Mouse (Mus musculus) heart, adult 2 months (tissue): Measurements from ENCODE around the gene Rabl2. TPM values are rescaled to one million over a fixed set of nuclear protein-coding genes. Genes with fewer than 3 reads are reported as not detected.

Experiments
- DNase-seq, 2 experiments: peaks; one replicate each; pipeline ENCODE4 v3.0.0; 2021
- H3K27ac ChIP-seq: fragments of 200-600 bp; 2 replicates; pipeline ENCODE4 v1.8.1; 2022
- H3K27me3 ChIP-seq: fragments of 200-500 bp; 2 replicates; pipeline ENCODE4 v1.6.1; 2012; ENCODE audit warnings: mild to moderate bottlenecking, low read length, inconsistent platforms, mixed read lengths; ENCODE audit not compliant: control insufficient read depth, insufficient read depth
- H3K36me3 ChIP-seq: fragments of 200-500 bp; 2 replicates; pipeline ENCODE4 v1.6.1; 2012; ENCODE audit warnings: low read length, inconsistent platforms; ENCODE audit not compliant: control insufficient read depth, insufficient read depth
- H3K4me1 ChIP-seq: fragments of 200-500 bp; 2 replicates; pipeline ENCODE4 v1.6.1; 2011; ENCODE audit warnings: low read length; ENCODE audit not compliant: control insufficient read depth, insufficient read depth
- H3K4me3 ChIP-seq: fragments of 200-600 bp; 2 replicates; pipeline ENCODE4 v1.8.1; 2022
- H3K79me2 ChIP-seq: fragments of 200-500 bp; replicated peaks from 2 replicates; pipeline ENCODE4 v1.6.1; 2012; ENCODE audit warnings: mild to moderate bottlenecking, inconsistent platforms, low read length, moderate library complexity, mixed read lengths; ENCODE audit not compliant: control insufficient read depth, insufficient read depth
- H3K9ac ChIP-seq: fragments of 200-500 bp; 2 replicates; pipeline ENCODE4 v1.6.1; 2012; ENCODE audit warnings: low read depth, mild to moderate bottlenecking, control low read depth, inconsistent platforms, low read length, mixed read lengths
- CTCF ChIP-seq: fragments of 200-600 bp; IDR thresholded peaks from 2 replicates; pipeline ENCODE4 v1.8.1; 2022; ENCODE audit warnings: antibody characterized with exemption, mild to moderate bottlenecking, moderate library complexity
- EP300 ChIP-seq: fragments of 200-500 bp; IDR thresholded peaks from 2 replicates; pipeline ENCODE4 v1.6.1; 2011; ENCODE audit warnings: low read depth, low read length, control low read depth; ENCODE audit not compliant: insufficient read depth
- POLR2A ChIP-seq: fragments of 200-500 bp; IDR thresholded peaks from 2 replicates; pipeline ENCODE4 v1.6.1; 2011; ENCODE audit warnings: mild to moderate bottlenecking, low read depth, low read length, control low read depth; ENCODE audit not compliant: insufficient read depth
- WGBS: fragments of 180-500 bp; shearing (Covaris S2); methylation state at CpG from one replicate; pipeline ENCODE4 v1.1.7; 2018; 5-methylcytosine and 5-hydroxymethylcytosine counted together
- intact Hi-C: fragments of 180-260 bp; cut with DNase I; formaldehyde crosslinking; loops from one replicate; pipeline ENCODE4 v1.15.1; 2025
- polyA plus RNA-seq: library from polyadenylated mRNA; depleted of rRNA; stranded (reverse); fragments of >200 nt; gene quantifications from 2 replicates; pipeline ENCODE4 v1.2.3, GENCODE M21; 2012
- total RNA-seq, 2 experiments: library from RNA; stranded (reverse); gene quantifications; 2 replicates each; pipeline ENCODE4 v1.2.3; 2021

The Rabl2 gene
- total and polyA plus RNA-seq, 3 experiments, result 3.7 to 5.2 (median 4.2) TPM

DNA sequence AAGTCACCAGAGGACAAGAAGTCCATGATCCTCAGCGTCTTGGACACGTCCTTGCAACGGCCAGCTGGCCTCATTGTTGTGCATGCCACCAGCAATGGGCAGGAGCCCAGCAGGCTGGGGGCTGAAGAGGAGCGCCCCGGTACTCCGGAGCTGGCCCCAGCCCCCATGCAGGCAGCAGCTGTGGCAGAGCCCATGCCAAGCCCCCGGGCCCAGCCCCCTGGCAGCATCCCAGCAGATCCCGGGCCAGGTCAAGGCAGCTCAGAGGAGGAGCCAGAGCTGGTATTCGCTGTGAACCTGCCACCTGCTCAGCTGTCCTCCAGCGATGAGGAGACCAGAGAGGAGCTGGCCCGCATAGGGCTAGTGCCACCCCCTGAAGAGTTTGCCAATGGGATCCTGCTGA lies 42.9 kb downstream of the Rabl2 start:
- Histone ChIP-seq H3K4me1 (peaks cover 6% of the 10 kb centered on the region), H3K27ac (no peak overlapping the region), H3K79me2 (0 out of 2 replicates have a peak, but pooled peaks cover 2% of the 10 kb centered on the region), H3K4me3 (no peak overlapping the region), H3K36me3 (no peaks in the 10 kb centered on the region; the same call in 1 of the 2 replicates), H3K27me3 (no peaks in the 10 kb centered on the region), H3K9ac (no peak overlapping the region)
- WGBS, result 35% methylated on average over 11 of the region's 11 CpGs
- intact Hi-C loops, result no loop called here
- DNase-seq, result peak in 1 of 2 experiments; percentile 45
- TF ChIP-seq EP300, result no peak
- TF ChIP-seq POLR2A, result no peak
- TF ChIP-seq CTCF, result no peak

GRCm38 (mm10) chr15:89547824-89548601 lies 43.7 kb downstream of the Rabl2 start:
- peaks cover 4% of the 10 kb centered on the region for H3K4me1 ChIP-seq
- H3K27ac ChIP-seq, result no peak overlapping the region
- no peaks in the 10 kb centered on the region for H3K27me3 ChIP-seq
- 49% methylated on average over 58 of the region's 58 CpGs for WGBS
- TF ChIP-seq CTCF, result no peak
- TF ChIP-seq POLR2A, result no peak
- TF ChIP-seq EP300, result no peak
- no peaks in the 10 kb centered on the region; the same call in 1 of the 2 replicates for H3K36me3 ChIP-seq
- 0 out of 2 replicates have a peak overlapping the region, but pooled peaks have one; percentile 2 for H3K9ac ChIP-seq
- intact Hi-C loops, result no loop called here
- DNase-seq, result peak in 1 of 2 experiments; percentile 39
- H3K4me3 ChIP-seq, result peak overlapping the region; percentile 41
- 0 out of 2 replicates have a peak, but pooled peaks cover 2% of the 10 kb centered on the region for H3K79me2 ChIP-seq

- Histone ChIP-seq H3K4me1 (peaks cover 2% of the 10 kb centered on the region), H3K27me3 (no peaks in the 10 kb centered on the region), H3K4me3 (no peak overlapping the region), H3K79me2 (0 out of 2 replicates have a peak, but pooled peaks cover 2% of the 10 kb centered on the region), H3K9ac (no peak overlapping the region), H3K27ac (no peak overlapping the region), H3K36me3 (no peaks in the 10 kb centered on the region; the same call in 1 of the 2 replicates)
- intact Hi-C loops, result no loop called here
- TF ChIP-seq CTCF (no peak), EP300 (no peak), POLR2A (no peak)
- 52% methylated on average over 8 of the region's 8 CpGs for WGBS
- peak in 1 of 2 experiments; percentile 18 for DNase-seq
Measured at GRCm38 (mm10) chr15:89547321-89547720, 44.4 kb downstream of the Rabl2 start.

DNA sequence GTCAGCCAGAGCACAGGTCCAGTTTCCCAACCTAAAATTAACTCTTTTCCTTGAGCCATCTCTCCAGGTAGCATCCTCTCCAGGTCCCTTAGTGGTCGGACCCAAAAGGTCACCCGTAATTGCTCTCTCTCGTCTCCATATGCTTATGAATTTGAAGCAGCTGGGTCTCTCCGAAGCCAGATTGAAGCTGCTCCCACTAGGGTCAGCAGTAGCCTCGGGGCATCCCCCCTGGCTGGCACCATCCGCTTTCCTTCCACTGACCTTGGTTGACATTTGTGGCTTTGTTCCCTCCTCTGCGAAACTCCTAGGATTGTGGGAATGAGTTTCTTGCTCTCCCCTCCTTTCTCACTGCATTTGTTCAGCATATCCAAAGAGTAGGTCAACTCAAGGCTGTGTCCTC lies 47.6 kb downstream of the Rabl2 start:
- no peaks in the 10 kb centered on the region for H3K79me2 ChIP-seq
- H3K36me3 ChIP-seq, result no peaks in the 10 kb centered on the region
- H3K9ac ChIP-seq, result no peak overlapping the region
- H3K27ac ChIP-seq, result no peak overlapping the region
- no peaks in the 10 kb centered on the region for H3K4me1 ChIP-seq
- no peak overlapping the region for H3K4me3 ChIP-seq
- no peak for TF ChIP-seq POLR2A
- no peak for TF ChIP-seq CTCF
- no peak for TF ChIP-seq EP300
- no peaks in the 10 kb centered on the region for H3K27me3 ChIP-seq
- DNase-seq, result no peak
- intact Hi-C loops, result no loop called here
- WGBS, result 80% methylated on average over 7 of the region's 7 CpGs

GRCm38 (mm10) chr15:89533843-89534207 lies 57.9 kb downstream of the Rabl2 start:
- Histone ChIP-seq H3K36me3 (no peaks in the 10 kb centered on the region), H3K79me2 (no peaks in the 10 kb centered on the region), H3K27ac (no peak overlapping the region), H3K4me3 (no peak overlapping the region), H3K27me3 (no peaks in the 10 kb centered on the region), H3K4me1 (no peaks in the 10 kb centered on the region; the same call in 1 of the 2 replicates), H3K9ac (no peak overlapping the region)
- TF ChIP-seq POLR2A, result no peak
- TF ChIP-seq EP300, result no peak
- no peak for TF ChIP-seq CTCF
- intact Hi-C loops, result loop anchor here (5.0 kb wide), 1 partner anchor 192 kb away; no protein-coding TSS in a partner anchor
- DNase-seq, result no peak
- WGBS, result 79% methylated on average over 10 of the region's 10 CpGs
